Mouse (Mus musculus): ENCODE measurements around the gene Sec61a1. TPM values are rescaled to one million over a fixed set of nuclear protein-coding genes. Genes with fewer than 3 reads are reported as not detected.

Sec61a1 gene
- polyA plus RNA-seq (2012; rRNA removed): 250 and 263 TPM in 2 replicates

DNA sequence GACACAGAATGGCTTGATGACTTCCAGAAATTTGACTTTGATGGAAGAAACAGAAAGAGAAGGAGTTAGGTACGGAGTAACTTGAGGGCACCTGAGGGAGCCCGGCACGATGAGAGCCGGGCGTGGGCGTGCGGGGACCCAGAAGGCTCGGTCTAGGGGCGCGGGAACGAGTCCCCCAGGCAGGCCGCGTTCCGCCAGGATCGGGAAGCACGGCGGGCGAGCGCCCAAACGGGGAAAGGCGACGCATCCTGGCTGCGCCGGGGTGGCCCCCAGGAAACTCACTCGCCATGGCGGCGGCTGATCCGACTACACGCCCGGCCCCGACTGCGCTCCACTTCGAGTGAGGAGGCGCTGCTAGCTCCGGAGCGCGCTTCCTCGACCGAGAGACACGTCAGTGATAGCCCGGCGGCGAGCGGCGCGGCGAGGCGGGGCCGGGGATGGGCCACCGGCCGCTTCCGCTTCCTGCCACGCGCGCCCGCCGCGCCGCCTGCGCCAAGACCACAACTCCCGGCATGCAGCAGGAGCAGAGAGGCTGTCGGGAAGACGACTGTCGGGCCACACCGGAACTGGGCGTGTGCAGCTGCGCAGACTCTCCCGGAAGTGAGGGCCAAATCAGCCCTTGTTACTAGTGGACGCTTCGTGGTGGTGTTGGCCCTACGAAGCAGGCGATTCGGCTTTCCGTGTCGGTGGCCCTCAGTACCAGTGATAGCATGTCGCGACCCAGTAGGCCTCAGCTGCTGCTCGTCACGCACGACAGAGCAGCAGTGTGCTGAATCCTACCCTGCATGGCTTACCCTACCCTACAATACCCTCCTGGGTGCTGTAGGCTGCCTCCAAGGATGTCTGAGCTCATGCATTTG lies at the start of gene Sec61a1:
Sec61a1 (minus strand) TSS at position 502 of the 860 bp plus-strand sequence.
- peaks cover 2% of the 10 kb centered on the region for H3K36me3 ChIP-seq (ENCODE audit: control insufficient read depth, insufficient read depth, low read length)
- no peaks in the 10 kb centered on the region for H3K27me3 ChIP-seq (ENCODE audit: control insufficient read depth, insufficient read depth, low read length)
- peaks cover 6% of the 10 kb centered on the region for H3K4me1 ChIP-seq (ENCODE audit: control insufficient read depth, insufficient read depth, low read length)
- H3K27ac ChIP-seq (ENCODE audit: control insufficient read depth, insufficient read depth, low read depth, low read length): peak within 1 kb of the TSS; percentile 97
- peak within 1 kb of the TSS; percentile 100 for H3K4me3 ChIP-seq (ENCODE audit: control insufficient read depth, low read depth, low read length)
- TF ChIP-seq POLR2A (IDR thresholded peaks at IDR 0.05; ENCODE audit: control insufficient read depth, low read depth, low read length) (peak; percentile 98), CTCF (IDR thresholded peaks at IDR 0.05; ENCODE audit: control insufficient read depth, insufficient read depth, insufficient replicate concordance, low read depth, low read length) (no peak)

GRCm38 (mm10) chr6:88566676-88567075 lies 48.0 kb upstream of the Sec61a1 start:
- Histone ChIP-seq H3K4me3 (ENCODE audit: control insufficient read depth, low read depth, low read length) (no peak overlapping the region), H3K27ac (ENCODE audit: control insufficient read depth, insufficient read depth, low read depth, low read length) (no peak overlapping the region), H3K36me3 (ENCODE audit: control insufficient read depth, insufficient read depth, low read length) (no peaks in the 10 kb centered on the region), H3K4me1 (ENCODE audit: control insufficient read depth, insufficient read depth, low read length) (no peaks in the 10 kb centered on the region), H3K27me3 (ENCODE audit: control insufficient read depth, insufficient read depth, low read length) (no peaks in the 10 kb centered on the region)
- TF ChIP-seq CTCF (IDR thresholded peaks at IDR 0.05; ENCODE audit: control insufficient read depth, insufficient read depth, insufficient replicate concordance, low read depth, low read length): no peak
- TF ChIP-seq POLR2A (IDR thresholded peaks at IDR 0.05; ENCODE audit: control insufficient read depth, low read depth, low read length): no peak

GRCm38 (mm10) chr6:88565033-88565432 lies 46.3 kb upstream of the Sec61a1 start:
- Histone ChIP-seq H3K36me3 (ENCODE audit: control insufficient read depth, insufficient read depth, low read length) (no peaks in the 10 kb centered on the region), H3K27me3 (ENCODE audit: control insufficient read depth, insufficient read depth, low read length) (no peaks in the 10 kb centered on the region)
- TF ChIP-seq POLR2A (IDR thresholded peaks at IDR 0.05; ENCODE audit: control insufficient read depth, low read depth, low read length): no peak
- no peak for TF ChIP-seq CTCF (IDR thresholded peaks at IDR 0.05; ENCODE audit: control insufficient read depth, insufficient read depth, insufficient replicate concordance, low read depth, low read length)

GRCm38 (mm10) chr6:88560156-88560555 lies 41.5 kb upstream of the Sec61a1 start:
- H3K27me3 ChIP-seq (ENCODE audit: control insufficient read depth, insufficient read depth, low read length): no peaks in the 10 kb centered on the region
- no peaks in the 10 kb centered on the region for H3K4me1 ChIP-seq (ENCODE audit: control insufficient read depth, insufficient read depth, low read length)
- H3K4me3 ChIP-seq (ENCODE audit: control insufficient read depth, low read depth, low read length): no peak overlapping the region
- H3K27ac ChIP-seq (ENCODE audit: control insufficient read depth, insufficient read depth, low read depth, low read length): no peak overlapping the region
- TF ChIP-seq POLR2A (IDR thresholded peaks at IDR 0.05; ENCODE audit: control insufficient read depth, low read depth, low read length): no peak
- TF ChIP-seq CTCF (IDR thresholded peaks at IDR 0.05; ENCODE audit: control insufficient read depth, insufficient read depth, insufficient replicate concordance, low read depth, low read length): no peak
- H3K36me3 ChIP-seq (ENCODE audit: control insufficient read depth, insufficient read depth, low read length): no peaks in the 10 kb centered on the region

More at GRCm38 (mm10) chr6:88565033-88565432, 46.3 kb upstream of the Sec61a1 start:
- H3K4me1 ChIP-seq (ENCODE audit: control insufficient read depth, insufficient read depth, low read length): no peaks in the 10 kb centered on the region
- no peak overlapping the region for H3K4me3 ChIP-seq (ENCODE audit: control insufficient read depth, low read depth, low read length)
- no peak overlapping the region for H3K27ac ChIP-seq (ENCODE audit: control insufficient read depth, insufficient read depth, low read depth, low read length)

DNA sequence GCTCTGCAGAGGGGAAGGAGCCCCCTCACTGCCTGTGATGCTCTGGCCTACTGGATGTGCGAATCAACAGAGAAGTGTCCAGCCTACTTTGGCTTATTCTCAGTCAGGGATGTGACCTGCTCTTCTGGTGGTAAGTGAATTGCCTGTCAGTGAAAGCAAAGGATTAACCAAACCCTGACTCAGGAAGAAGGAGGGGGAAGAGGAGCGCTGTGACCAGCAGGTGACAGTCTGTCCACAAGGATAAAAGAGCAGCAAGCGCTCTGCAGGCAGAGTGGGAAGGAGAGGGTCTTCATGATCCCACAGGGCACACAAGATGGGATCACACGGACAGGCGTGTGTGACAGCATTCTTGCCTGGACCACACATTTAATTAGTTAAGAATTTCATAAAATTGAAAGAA lies 41.0 kb upstream of the Sec61a1 start:
- Histone ChIP-seq H3K27ac (ENCODE audit: control insufficient read depth, insufficient read depth, low read depth, low read length) (no peak overlapping the region), H3K36me3 (ENCODE audit: control insufficient read depth, insufficient read depth, low read length) (no peaks in the 10 kb centered on the region), H3K4me3 (ENCODE audit: control insufficient read depth, low read depth, low read length) (no peak overlapping the region), H3K27me3 (ENCODE audit: control insufficient read depth, insufficient read depth, low read length) (no peaks in the 10 kb centered on the region), H3K4me1 (ENCODE audit: control insufficient read depth, insufficient read depth, low read length) (no peaks in the 10 kb centered on the region)
- TF ChIP-seq POLR2A (IDR thresholded peaks at IDR 0.05; ENCODE audit: control insufficient read depth, low read depth, low read length) (no peak), CTCF (IDR thresholded peaks at IDR 0.05; ENCODE audit: control insufficient read depth, insufficient read depth, insufficient replicate concordance, low read depth, low read length) (no peak)

- TF ChIP-seq POLR2A (IDR thresholded peaks at IDR 0.05; ENCODE audit: control insufficient read depth, low read depth, low read length) (no peak), CTCF (IDR thresholded peaks at IDR 0.05; ENCODE audit: control insufficient read depth, insufficient read depth, insufficient replicate concordance, low read depth, low read length) (no peak)
- Histone ChIP-seq H3K27me3 (ENCODE audit: control insufficient read depth, insufficient read depth, low read length) (no peaks in the 10 kb centered on the region), H3K36me3 (ENCODE audit: control insufficient read depth, insufficient read depth, low read length) (no peaks in the 10 kb centered on the region), H3K4me3 (ENCODE audit: control insufficient read depth, low read depth, low read length) (no peak overlapping the region), H3K4me1 (ENCODE audit: control insufficient read depth, insufficient read depth, low read length) (no peaks in the 10 kb centered on the region), H3K27ac (ENCODE audit: control insufficient read depth, insufficient read depth, low read depth, low read length) (no peak overlapping the region)
Observed at GRCm38 (mm10) chr6:88558076-88558475, 39.4 kb upstream of the Sec61a1 start.

- Histone ChIP-seq H3K36me3 (ENCODE audit: control insufficient read depth, insufficient read depth, low read length) (no peaks in the 10 kb centered on the region), H3K27me3 (ENCODE audit: control insufficient read depth, insufficient read depth, low read length) (no peaks in the 10 kb centered on the region), H3K4me1 (ENCODE audit: control insufficient read depth, insufficient read depth, low read length) (no peaks in the 10 kb centered on the region), H3K27ac (ENCODE audit: control insufficient read depth, insufficient read depth, low read depth, low read length) (no peak overlapping the region), H3K4me3 (ENCODE audit: control insufficient read depth, low read depth, low read length) (no peak overlapping the region)
- TF ChIP-seq CTCF (IDR thresholded peaks at IDR 0.05; ENCODE audit: control insufficient read depth, insufficient read depth, insufficient replicate concordance, low read depth, low read length) (no peak), POLR2A (IDR thresholded peaks at IDR 0.05; ENCODE audit: control insufficient read depth, low read depth, low read length) (no peak)
Observed at GRCm38 (mm10) chr6:88557548-88557947, 38.8 kb upstream of the Sec61a1 start.
